Mouse (Mus musculus) olfactory bulb, adult 2 months (tissue): ENCODE measurements around the gene Casc1.

Experiments used
- CTCF ChIP-seq: fragments of 200-500 bp; IDR thresholded peaks from 2 replicates; pipeline ENCODE4 v1.5.1; 2012; ENCODE audit warnings: low read depth, mild to moderate bottlenecking, low read length, moderate library complexity; ENCODE audit not compliant: insufficient read depth
- POLR2A ChIP-seq: fragments of 200-500 bp; IDR thresholded peaks from 2 replicates; pipeline ENCODE4 v1.6.1; 2012; ENCODE audit warnings: mild to moderate bottlenecking, low read depth, low read length, moderate library complexity; ENCODE audit not compliant: insufficient read depth

DNA sequence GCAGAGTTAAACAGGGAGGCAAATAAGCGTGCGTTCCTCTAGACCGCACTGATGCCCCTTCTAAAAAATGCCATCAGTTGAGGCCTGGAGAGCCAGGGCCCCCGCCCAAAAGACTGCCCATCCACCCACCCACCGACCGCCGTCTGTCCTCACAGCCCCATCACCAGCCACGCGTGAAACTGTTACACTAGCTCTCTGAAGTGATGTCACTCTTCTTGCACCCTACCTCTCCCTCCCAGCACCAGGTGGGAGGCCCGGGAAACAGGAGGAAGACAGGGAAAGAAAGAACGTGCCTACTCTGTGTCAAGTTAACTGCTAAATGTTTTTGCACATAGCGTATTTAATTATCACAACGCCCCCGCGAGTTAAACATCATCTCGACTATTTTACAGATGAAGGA is 40.0 kb upstream of the Casc1 start:
- no peak for TF ChIP-seq CTCF
- TF ChIP-seq POLR2A: no peak
